Mouse (Mus musculus) gastrocnemius, adult 2 months (tissue): ENCODE measurements at regions not wholly inside any gene's neighbourhood (a gene's known extent, or its start where the extent isn't known, plus 50 kb on each side); places are given as distances from the start of the nearest gene placed in this dataset.

Experiments
- DNase-seq: peaks from one replicate; pipeline ENCODE4 v3.0.0; 2022
- H3K27ac ChIP-seq: fragments of 200-600 bp; 2 replicates; pipeline ENCODE4 v1.8.1; 2022; ENCODE audit warnings: mild to moderate bottlenecking
- H3K4me3 ChIP-seq: fragments of 200-600 bp; 2 replicates; pipeline ENCODE4 v1.8.1; 2022; ENCODE audit warnings: mild to moderate bottlenecking, moderate library complexity
- CTCF ChIP-seq: fragments of 200-600 bp; IDR thresholded peaks from 2 replicates; pipeline ENCODE4 v1.8.1; 2022; ENCODE audit warnings: antibody characterized with exemption, mild to moderate bottlenecking, moderate library complexity
- intact Hi-C: fragments of 180-260 bp; cut with DNase I; formaldehyde crosslinking; loops from one replicate; pipeline ENCODE4 v1.15.1; 2025

DNA sequence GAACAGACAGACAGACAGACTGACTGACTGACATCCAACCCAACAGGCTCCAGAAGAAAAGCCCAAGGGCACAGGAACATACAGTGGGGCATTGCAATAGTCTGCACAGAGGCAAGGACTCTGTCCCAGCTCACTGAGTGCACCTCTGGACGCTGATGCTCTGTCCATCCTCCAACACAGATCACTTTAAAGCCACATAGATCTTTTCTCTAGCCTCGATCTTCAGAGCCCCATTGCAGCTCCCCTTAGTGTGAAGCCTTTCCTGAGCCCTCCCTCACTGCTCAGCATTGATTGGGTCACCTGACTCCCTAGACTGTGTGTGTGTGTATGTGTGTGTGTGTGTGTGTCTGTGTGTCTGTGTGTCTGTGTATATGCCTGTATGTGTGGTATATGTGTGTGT, 218.2 kb upstream of the Srrm4 start:
- DNase-seq = no peak

DNA sequence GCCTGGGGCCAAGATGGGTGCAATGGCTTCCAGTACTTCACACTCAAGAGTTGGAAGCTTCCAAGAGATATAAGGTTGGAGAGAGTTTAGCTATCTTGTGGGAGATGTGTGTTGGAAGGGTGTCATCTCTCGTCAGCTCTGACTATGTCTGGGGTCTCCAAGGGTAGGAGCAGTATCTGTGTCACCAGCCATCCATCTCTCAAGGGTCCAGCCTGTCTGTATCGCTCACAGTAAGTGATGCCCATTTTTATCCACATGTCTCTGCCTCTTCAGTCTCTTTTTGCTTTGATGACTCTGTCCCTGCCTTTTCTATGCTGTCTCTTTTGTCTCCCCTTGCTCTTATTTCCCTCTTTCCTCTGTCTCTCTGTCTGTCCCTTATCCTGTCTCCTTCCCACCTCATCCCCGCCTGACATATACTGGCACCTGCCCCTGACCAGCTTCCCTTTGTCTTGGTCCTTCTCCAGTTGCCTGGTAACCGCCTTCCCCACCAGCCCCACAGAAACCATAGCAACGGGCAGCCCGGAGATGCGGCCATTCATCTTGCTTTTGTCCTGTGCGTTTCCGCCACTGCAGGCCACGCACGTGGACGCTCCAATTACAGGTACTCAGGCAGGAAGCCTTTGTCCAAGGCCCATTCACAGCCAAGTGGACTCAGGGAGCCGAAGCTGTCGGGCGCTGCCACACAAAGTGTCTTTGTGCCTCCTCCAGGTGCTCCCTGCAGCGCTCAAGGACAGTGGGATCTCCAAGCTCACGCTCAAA, 217.6 kb upstream of the Srrm4 start:
- Histone ChIP-seq H3K27ac (no peak overlapping the region), H3K4me3 (no peak overlapping the region)
- intact Hi-C loops = no loop called here
- DNase-seq = no peak
- TF ChIP-seq CTCF = no peak

More for the DNA sequence above, 218.2 kb upstream of the Srrm4 start:
- Histone ChIP-seq H3K27ac (no peak overlapping the region), H3K4me3 (no peak overlapping the region)
- TF ChIP-seq CTCF = no peak
- intact Hi-C loops = no loop called here

- H3K4me3 ChIP-seq = no peak overlapping the region
- no peak overlapping the region for H3K27ac ChIP-seq
- no peak for DNase-seq
- TF ChIP-seq CTCF = no peak
- intact Hi-C loops = no loop called here
These were observed 205.8 kb upstream of the Srrm4 start for GRCm38 (mm10) chr5:116797460-116797859.

DNA sequence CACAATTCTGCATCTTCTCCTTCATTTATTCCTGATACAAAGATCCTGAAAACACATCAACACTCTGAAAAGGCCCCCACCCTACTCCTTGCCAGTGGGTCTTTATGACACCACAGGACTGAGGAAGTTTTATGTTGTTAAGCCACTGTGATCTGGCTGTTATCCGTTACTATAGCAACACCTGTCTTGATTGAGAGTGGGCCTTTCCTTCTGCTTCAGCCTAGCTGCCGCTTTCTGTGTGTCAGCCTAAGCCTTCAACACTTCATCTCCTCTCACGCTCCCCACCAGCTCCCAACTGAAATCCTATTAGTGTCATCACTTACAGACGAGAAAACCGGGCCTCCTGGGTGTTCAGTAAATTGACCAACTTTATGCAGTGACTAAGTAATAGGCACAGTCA, 203.6 kb upstream of the Srrm4 start:
- H3K4me3 ChIP-seq = no peak overlapping the region
- no peak for DNase-seq
- TF ChIP-seq CTCF = no peak
- H3K27ac ChIP-seq = no peak overlapping the region
- intact Hi-C loops = no loop called here

GRCm38 (mm10) chr5:116790419-116790818, 198.8 kb upstream of the Srrm4 start:
- H3K4me3 ChIP-seq = no peak overlapping the region
- no peak for TF ChIP-seq CTCF

GRCm38 (mm10) chr5:116789859-116790258, 198.2 kb upstream of the Srrm4 start:
- no peak overlapping the region for H3K4me3 ChIP-seq
- TF ChIP-seq CTCF = no peak
- no peak overlapping the region for H3K27ac ChIP-seq
- no peak for DNase-seq
- intact Hi-C loops = no loop called here

More at GRCm38 (mm10) chr5:116790419-116790818, 198.8 kb upstream of the Srrm4 start:
- DNase-seq = no peak
- intact Hi-C loops = no loop called here
- H3K27ac ChIP-seq = no peak overlapping the region

DNA sequence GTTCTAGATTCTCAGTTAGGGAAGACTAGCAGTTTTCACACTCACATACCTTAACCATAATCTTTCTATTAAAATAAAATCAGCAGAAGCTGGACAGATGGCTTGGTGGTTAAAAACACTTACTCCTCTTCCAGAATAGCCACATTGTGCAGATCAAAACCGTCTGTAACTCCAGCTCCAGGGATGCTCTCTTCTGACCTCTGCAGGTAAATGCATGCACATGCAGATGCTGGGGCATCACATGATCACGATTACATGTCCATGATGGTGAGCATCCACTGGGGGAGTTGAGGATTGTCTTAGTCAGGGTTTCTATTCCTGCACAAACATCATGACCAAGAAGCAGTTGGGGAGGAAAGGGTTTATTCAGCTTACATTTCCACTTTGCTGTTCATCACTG, 184.8 kb upstream of the Srrm4 start:
- no peak for TF ChIP-seq CTCF
- DNase-seq = no peak
- Histone ChIP-seq H3K4me3 (no peak overlapping the region), H3K27ac (no peak overlapping the region)
- intact Hi-C loops = no loop called here

- H3K4me3 ChIP-seq = no peak overlapping the region
- DNase-seq = no peak
- no peak for TF ChIP-seq CTCF
- H3K27ac ChIP-seq = no peak overlapping the region
- intact Hi-C loops = no loop called here
These were observed 174.6 kb upstream of the Srrm4 start for GRCm38 (mm10) chr5:116766261-116766660.

GRCm38 (mm10) chr5:116761323-116761722, 169.7 kb upstream of the Srrm4 start:
- H3K27ac ChIP-seq = no peak overlapping the region
- intact Hi-C loops = no loop called here
- TF ChIP-seq CTCF = peak; percentile 6; the same call in 1 of the 2 replicates
- DNase-seq = no peak
- no peak overlapping the region for H3K4me3 ChIP-seq

DNA sequence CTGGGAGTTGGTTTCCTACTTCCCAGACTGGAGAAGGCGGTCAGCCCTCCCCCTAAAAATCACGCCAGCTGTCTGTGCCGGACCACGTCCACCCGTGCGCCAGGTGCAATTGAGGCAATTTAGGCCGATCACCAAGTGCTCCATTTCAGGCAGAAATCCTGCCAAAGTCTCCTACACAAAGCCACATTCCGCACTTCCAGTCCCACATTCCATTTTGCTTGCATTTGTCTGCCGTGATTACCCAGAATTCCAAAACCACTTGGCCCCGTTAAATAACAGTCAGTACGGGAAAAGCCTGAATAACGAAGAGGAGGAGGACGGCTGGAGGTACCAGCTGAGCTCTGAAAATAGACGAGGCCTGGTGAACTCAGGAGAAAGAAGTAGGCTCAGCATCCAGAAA, 167.1 kb upstream of the Srrm4 start:
- no peak for TF ChIP-seq CTCF
- H3K27ac ChIP-seq = no peak overlapping the region
- no peak overlapping the region for H3K4me3 ChIP-seq
- DNase-seq = no peak
- intact Hi-C loops = no loop called here

DNA sequence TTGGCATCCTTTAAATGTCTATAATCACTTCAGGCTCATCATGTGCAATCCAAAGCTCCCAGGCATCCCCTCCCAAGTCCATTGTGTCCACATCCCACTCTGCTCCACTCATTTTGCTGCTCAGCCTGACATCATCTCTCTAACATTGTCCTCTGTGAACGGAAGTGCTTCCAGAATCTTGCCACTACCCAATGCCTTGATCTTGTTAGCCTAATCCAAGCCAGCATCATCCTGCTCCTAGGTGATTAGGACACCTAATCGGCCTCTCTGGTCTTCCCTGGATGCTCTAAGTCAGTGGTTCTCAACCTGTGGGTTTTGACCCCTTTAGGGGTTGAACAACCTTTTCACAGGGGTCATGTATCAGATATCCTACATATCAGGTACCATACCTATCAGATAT, 161.3 kb upstream of the Srrm4 start:
- Histone ChIP-seq H3K27ac (no peak overlapping the region), H3K4me3 (no peak overlapping the region)
- intact Hi-C loops = no loop called here
- TF ChIP-seq CTCF = no peak
- no peak for DNase-seq

DNA sequence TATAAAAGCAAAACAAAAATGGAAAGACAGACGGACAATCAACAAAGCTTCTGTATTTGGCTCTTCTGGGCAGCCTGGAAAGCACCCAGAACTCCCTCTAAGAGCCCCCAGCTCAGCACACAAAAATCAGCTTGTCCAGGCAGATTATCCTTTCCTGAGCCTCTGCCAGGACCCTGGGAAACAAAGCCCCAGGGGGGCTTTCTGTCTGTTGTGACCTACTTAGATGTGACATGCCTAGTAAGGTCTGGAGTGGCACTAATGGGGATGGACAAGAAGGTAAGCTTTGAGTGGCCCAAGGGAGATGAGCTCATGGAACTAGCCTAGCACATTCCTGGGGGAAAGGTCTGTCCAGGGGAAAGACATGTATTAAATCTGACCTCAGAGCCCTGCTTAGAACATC, 160.5 kb upstream of the Srrm4 start:
- no peak overlapping the region for H3K4me3 ChIP-seq
- DNase-seq = no peak
- intact Hi-C loops = no loop called here
- no peak overlapping the region for H3K27ac ChIP-seq
- no peak for TF ChIP-seq CTCF

GRCm38 (mm10) chr5:116745776-116746175, 154.2 kb upstream of the Srrm4 start:
- no peak for DNase-seq
- intact Hi-C loops = no loop called here
- no peak overlapping the region for H3K4me3 ChIP-seq
- no peak for TF ChIP-seq CTCF
- no peak overlapping the region for H3K27ac ChIP-seq

GRCm38 (mm10) chr5:116744389-116744788, 152.8 kb upstream of the Srrm4 start:
- no peak for TF ChIP-seq CTCF
- no peak overlapping the region for H3K27ac ChIP-seq
- DNase-seq = no peak
- H3K4me3 ChIP-seq = no peak overlapping the region
- intact Hi-C loops = no loop called here

- Histone ChIP-seq H3K4me3 (no peak overlapping the region), H3K27ac (no peak overlapping the region)
- intact Hi-C loops = no loop called here
- DNase-seq = no peak
- TF ChIP-seq CTCF = no peak
These were observed 144.0 kb upstream of the Srrm4 start for GRCm38 (mm10) chr5:116735622-116736021.
